Mouse (Mus musculus): ENCODE measurements around the gene Capn3.

- TF ChIP-seq ZC3H11A (IDR thresholded peaks at IDR 0.05; ENCODE audit: borderline replicate concordance, low read depth, low read length) (no peak), MAFK (IDR thresholded peaks at IDR 0.05; ENCODE audit: insufficient read depth, low read depth, low read length) (no peak), ZNF384 (IDR thresholded peaks at IDR 0.05; ENCODE audit: low read depth, low read length) (no peak), CHD2 (IDR thresholded peaks at IDR 0.05; ENCODE audit: low read depth, low read length) (no peak), HCFC1 (IDR thresholded peaks at IDR 0.05; ENCODE audit: borderline replicate concordance, insufficient read depth, low read length) (no peak)
Measured at GRCm38 (mm10) chr2:120414738-120415414, 40.9 kb upstream of the Capn3 start.

All from ES-E14 (cell line).